Mouse (Mus musculus) layer of hippocampus, adult 8-10 months (tissue): ENCODE measurements at regions not wholly inside any gene's neighbourhood (a gene's known extent, or its start where the extent isn't known, plus 50 kb on each side); places are given as distances from the start of the nearest gene placed in this dataset.

ENCODE experiments used
- DNase-seq, 2 experiments: peaks; one replicate each; pipeline ENCODE4 v3.0.0; 2022; ENCODE audit warnings: low spot score in 2 of 2
- microRNA-seq, 2 experiments: library from miRNA; unstranded; fragments of <30 nt; microRNA quantifications; one replicate each; pipeline ENCODE4 v1.2.0; 2022

GRCm38 (mm10) chr13:10538927-10539326 is 178.3 kb upstream of the Chrm3 start:
- DNase-seq: no peak

DNA sequence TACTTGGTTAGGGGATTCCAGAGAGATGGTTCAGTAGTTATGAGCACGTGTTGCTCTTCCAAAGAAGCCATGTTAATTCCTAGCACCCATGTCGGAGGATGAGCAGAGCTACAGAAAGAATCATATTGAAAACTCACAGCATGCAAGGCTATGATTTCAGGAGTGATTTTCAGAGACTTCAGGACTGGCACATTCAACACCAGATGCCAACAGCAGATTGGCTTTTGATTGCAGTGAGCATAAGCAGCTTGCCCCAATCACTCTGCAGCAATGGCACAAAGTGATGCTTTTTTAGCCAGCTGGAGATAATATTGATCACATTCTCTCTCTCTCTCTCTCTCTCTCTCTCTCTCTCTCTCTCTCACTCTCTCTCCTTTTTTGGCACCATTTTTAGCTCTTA is 166.6 kb upstream of the Chrm3 start:
- DNase-seq: peak; percentile 27 to 34

DNA sequence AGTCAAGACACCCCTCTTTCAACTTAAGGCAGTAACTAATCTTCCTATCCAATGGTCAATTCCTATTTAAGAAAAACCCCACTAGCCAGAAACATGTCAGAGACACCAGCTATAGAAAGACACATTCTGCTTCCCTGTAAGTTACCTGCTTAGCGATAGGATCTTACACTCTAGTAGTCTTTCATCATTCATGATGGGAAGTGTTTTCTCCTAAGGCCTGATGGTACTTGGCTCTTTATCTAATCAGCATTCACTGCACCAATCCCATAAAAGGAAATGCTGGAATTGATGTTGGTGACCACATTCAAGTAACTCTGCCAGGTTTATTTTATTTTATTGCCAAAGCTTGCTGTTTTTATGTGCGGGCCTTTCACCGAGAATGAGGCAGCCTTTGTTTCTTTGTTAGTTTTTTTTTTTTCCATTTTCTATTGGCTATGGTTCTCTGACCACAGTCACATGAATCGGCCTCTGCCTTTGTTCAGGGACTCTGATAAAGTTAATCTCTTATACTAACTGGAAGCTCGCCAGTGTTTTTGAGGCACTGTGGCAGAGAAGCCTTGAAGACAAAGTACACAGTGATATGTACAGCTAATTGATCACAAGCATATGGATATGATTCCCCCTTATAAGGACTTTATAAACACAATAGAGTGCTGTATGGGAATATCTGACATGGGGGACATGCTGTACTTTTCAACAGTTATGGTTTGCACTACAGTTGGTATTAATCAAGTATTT is 166.0 kb upstream of the Chrm3 start:
- DNase-seq: no peak

DNA sequence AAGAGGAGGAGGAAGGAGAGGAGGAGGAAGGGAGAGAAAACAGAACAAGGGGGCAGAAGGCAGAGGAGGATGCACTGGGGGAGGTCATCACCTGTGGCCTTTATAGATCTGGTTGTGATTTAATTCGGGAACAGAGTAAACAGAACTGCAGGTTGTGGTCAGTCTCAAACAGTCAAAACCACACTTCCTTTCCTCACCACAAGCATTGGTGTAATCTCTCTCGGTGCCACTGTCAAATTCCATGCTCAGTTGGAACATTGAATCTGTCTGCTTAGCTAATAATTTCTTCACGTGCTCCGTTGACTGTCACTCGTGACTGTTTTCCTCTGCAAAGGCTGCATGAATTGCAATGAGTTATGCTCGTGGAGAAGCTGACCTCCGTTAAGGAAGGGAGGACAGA is 143.6 kb upstream of the Chrm3 start:
- no peak for DNase-seq

DNA sequence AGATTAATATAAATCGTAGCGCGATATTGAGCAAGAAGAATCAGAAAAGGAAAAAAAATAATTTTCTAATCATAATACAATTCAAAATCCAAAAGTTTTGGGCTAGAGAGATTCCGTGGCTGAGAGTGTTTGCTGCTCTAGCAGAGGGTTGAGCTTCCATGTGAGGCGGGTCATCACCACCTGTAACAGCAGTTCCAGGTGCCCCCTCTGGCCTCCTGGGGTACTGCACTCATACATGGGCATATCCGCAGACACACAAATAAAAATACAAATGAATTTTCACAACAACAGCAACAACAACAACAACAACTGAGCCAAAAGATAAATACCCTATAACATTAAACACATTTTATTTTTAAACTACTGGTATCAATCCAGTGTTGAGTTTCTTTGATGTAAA is 94.7 kb upstream of the Chrm3 start:
- DNase-seq: no peak

- no peak for DNase-seq
Observed at GRCm38 (mm10) chr13:10454667-10455066, 94.0 kb upstream of the Chrm3 start.

- DNase-seq: no peak
Observed at GRCm38 (mm10) chr13:10451057-10451456, 90.4 kb upstream of the Chrm3 start.

DNA sequence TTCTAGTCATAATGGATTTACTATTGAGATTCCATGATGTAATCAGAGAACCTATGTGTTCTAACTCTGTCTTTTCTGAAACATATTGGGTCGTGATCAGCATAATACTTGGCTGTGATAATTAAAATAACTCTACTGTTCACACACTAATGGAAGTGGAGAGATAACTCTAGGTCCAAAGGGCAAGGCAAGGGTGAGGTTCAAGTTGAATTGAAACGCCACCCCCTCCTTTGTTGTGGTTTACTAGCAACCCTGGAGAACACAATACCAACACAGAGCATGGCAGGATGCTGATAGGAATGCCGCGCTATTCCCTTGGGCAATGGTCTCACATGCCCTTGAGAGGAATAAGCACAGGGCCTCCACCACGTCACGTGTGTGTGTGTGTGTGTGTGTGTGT is 88.9 kb upstream of the Chrm3 start:
- no peak for DNase-seq

DNA sequence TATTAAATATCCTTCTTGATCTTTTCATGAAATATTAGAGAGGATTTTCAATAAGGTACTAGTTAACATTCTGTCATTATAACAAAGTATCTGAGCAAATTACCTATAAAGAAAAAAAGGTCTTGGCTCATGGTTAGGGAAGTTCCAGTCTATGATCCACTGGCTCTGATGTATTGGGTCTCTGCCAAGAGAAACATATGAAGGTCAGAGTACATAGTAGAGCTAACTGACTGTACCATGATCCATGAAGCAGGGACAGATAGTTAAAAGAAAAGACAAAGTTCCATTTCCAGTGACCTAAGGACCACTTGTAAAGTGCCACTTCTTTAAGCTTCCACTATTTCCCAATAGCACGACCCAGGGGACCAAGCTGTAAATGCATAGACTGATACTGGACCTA is 87.2 kb upstream of the Chrm3 start:
- DNase-seq: no peak

GRCm38 (mm10) chr13:10445679-10446078 is 85.0 kb upstream of the Chrm3 start:
- DNase-seq: no peak

Small RNAs in the stretch of these regions (microRNA-seq; reads per million reads assigned to microRNA genes)
- gene Gm23415: 0 reads per million in 2 experiments
